Mouse (Mus musculus) small intestine, adult 2 months (tissue): ENCODE measurements around the gene Pttg1ip. TPM values are rescaled to one million over a fixed set of nuclear protein-coding genes. Genes with fewer than 3 reads are reported as not detected.

Experiments used
- H3K27ac ChIP-seq: fragments of 200-500 bp; 2 replicates; pipeline ENCODE4 v1.5.1; 2012; ENCODE audit warnings: low read depth, low read length, control low read depth, inconsistent platforms; ENCODE audit not compliant: insufficient read depth
- H3K27me3 ChIP-seq: fragments of 200-500 bp; 2 replicates; pipeline ENCODE4 v1.6.1; 2012; ENCODE audit warnings: mild to moderate bottlenecking, moderate library complexity, low read length, inconsistent platforms; ENCODE audit not compliant: control insufficient read depth, insufficient read depth
- H3K36me3 ChIP-seq: fragments of 200-500 bp; 2 replicates; pipeline ENCODE4 v1.6.1; 2012; ENCODE audit warnings: mild to moderate bottlenecking, low read length, control low read depth, inconsistent platforms; ENCODE audit not compliant: control insufficient read depth, insufficient read depth
- H3K4me1 ChIP-seq: fragments of 200-500 bp; 2 replicates; pipeline ENCODE4 v1.6.1; 2012; ENCODE audit warnings: low read length, inconsistent platforms, mixed read lengths; ENCODE audit not compliant: control insufficient read depth, insufficient read depth, insufficient read length
- H3K4me3 ChIP-seq: fragments of 200-500 bp; 2 replicates; pipeline ENCODE4 v1.5.1; 2012; ENCODE audit warnings: low read depth, mild to moderate bottlenecking, control low read depth, inconsistent platforms, low read length, moderate library complexity
- CTCF ChIP-seq: fragments of 200-500 bp; IDR thresholded peaks from 2 replicates; pipeline ENCODE4 v1.5.1; 2012; ENCODE audit warnings: low read depth, mild to moderate bottlenecking, control low read depth, inconsistent platforms, low read length, moderate library complexity, mixed read lengths; ENCODE audit not compliant: insufficient replicate concordance, insufficient read length; ENCODE audit errors: extremely low read depth
- POLR2A ChIP-seq: fragments of 200-500 bp; IDR thresholded peaks from 2 replicates; pipeline ENCODE4 v1.6.1; 2012; ENCODE audit warnings: low read depth, mild to moderate bottlenecking, control low read depth, inconsistent platforms, low read length, moderate library complexity
- WGBS: fragments of 180-500 bp; shearing (Covaris S2); methylation state at CpG from one replicate; pipeline ENCODE4 v1.1.7; 2018; 5-methylcytosine and 5-hydroxymethylcytosine counted together
- polyA plus RNA-seq: library from polyadenylated mRNA; depleted of rRNA; stranded (reverse); fragments of >200 nt; gene quantifications from 2 replicates; pipeline ENCODE4 v1.2.3, GENCODE M21; 2012

The Pttg1ip gene
- polyA plus RNA-seq, 1 experiment: 176 TPM

DNA sequence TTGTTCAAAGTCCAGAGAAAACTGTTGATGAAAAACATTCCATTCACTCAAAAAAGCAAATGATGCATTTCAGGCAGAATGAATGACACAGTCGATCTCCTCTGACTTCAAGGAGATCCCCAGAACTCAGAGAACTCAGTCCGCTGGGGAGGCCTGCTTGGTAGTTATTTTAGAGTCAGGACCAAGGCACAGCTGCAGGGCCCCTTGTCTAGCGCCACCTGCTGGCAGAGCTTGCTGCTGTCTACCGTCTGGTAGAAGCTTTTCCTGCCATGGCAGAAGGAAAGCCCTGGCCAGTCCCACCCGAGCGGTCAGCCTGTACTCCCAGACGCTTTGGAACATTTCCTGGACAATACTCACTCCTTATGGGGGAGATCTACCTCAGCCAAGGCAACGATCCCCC, 14.9 kb upstream of the Pttg1ip start:
- no peaks in the 10 kb centered on the region for H3K27me3 ChIP-seq
- H3K4me3 ChIP-seq: no peak overlapping the region
- TF ChIP-seq CTCF (peak; percentile 99), POLR2A (no peak)
- H3K27ac ChIP-seq: no peak overlapping the region
- H3K36me3 ChIP-seq: no peaks in the 10 kb centered on the region
- peaks cover 36% of the 10 kb centered on the region for H3K4me1 ChIP-seq
- 18% methylated on average over 8 of the region's 8 CpGs for WGBS

DNA sequence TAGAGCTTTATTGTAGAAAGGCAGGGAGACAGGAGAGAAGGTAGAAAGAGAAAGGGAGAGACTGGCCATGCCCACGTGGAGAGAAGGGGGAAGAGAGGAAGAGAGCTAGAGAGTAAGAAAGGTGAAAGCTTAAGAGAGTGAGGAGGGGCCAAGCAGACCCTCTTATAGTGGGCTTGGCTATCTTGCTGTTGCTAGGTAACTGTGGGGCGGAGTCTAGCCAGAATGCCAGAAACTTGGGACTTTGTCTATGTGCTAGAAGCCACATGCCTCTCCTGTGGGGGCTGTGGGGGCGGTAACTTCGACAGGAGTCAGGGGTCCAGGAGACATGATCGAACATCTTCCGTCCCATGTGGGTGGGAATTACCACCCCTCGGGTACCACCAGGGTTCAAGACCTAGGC, 12.0 kb upstream of the Pttg1ip start:
- Histone ChIP-seq H3K27me3 (no peaks in the 10 kb centered on the region), H3K36me3 (no peaks in the 10 kb centered on the region), H3K4me1 (peaks cover 49% of the 10 kb centered on the region), H3K27ac (peak overlapping the region; percentile 52), H3K4me3 (no peak overlapping the region)
- TF ChIP-seq POLR2A (no peak), CTCF (no peak)
- WGBS: 25% methylated on average over 7 of the region's 7 CpGs

DNA sequence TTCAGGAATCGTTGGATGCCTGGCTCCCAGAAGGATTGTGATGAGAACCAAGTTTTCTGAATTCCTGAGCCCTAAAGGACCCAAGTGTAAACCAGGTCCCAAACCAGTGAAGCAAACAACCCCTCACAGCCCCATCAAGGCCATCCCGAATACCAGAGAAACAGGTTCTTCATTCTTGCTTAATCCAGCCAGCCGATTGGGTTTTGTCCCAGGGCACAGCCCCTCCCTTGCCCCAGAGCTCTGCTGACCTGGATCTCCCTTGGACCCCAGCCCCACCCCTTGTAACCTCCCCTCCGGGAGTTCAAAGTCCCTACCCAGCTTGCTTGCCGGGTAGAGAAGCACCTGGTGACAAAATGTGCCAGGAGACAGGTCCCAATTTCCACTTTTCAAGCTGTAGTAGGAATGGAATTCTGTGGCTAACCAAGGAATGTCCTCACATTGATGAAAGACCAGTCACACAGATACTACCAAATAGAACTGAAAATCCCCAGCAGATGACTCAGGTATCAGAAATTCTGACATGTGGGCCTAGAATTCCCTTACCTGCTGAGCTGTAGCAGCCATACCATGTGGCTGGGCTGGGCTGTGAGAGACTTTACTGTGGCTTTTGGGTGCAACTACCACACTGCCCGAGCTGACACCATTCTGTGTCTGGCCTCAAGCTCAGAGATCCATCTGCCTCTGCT, 11.4 kb upstream of the Pttg1ip start:
- Histone ChIP-seq H3K4me1 (peaks cover 50% of the 10 kb centered on the region), H3K4me3 (no peak overlapping the region), H3K36me3 (no peaks in the 10 kb centered on the region), H3K27me3 (no peaks in the 10 kb centered on the region), H3K27ac (peak overlapping the region; percentile 70)
- no peak for TF ChIP-seq POLR2A
- TF ChIP-seq CTCF: no peak
- 17% methylated on average over 6 of the region's 6 CpGs for WGBS

DNA sequence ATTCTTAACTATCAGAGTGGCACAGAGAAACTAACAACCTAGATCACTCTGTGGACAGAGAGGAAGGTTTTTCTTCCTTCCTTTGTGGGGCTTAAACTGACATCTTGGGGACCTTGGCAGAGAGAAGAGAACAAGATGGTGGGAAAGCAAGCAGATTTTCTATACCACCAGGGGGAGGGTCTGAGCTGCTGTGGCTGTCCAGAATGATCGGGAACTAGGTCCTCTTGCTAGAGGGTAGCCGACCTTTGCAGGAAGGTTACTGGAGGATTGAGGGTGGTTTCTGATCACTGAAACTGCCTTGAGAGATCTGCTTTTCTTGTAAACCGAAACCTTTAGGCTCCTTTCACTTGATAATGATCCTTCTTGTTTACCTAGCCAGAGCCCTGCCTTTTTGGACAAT, 9.3 kb upstream of the Pttg1ip start:
- Histone ChIP-seq H3K4me1 (peaks cover 37% of the 10 kb centered on the region), H3K4me3 (no peak overlapping the region), H3K36me3 (no peaks in the 10 kb centered on the region), H3K27ac (peak overlapping the region; percentile 10; the same call in 1 of the 2 replicates), H3K27me3 (no peaks in the 10 kb centered on the region)
- WGBS: 13% methylated on average over 3 of the region's 3 CpGs
- TF ChIP-seq CTCF: peak; percentile 30; the same call in 1 of the 2 replicates
- TF ChIP-seq POLR2A: no peak

DNA sequence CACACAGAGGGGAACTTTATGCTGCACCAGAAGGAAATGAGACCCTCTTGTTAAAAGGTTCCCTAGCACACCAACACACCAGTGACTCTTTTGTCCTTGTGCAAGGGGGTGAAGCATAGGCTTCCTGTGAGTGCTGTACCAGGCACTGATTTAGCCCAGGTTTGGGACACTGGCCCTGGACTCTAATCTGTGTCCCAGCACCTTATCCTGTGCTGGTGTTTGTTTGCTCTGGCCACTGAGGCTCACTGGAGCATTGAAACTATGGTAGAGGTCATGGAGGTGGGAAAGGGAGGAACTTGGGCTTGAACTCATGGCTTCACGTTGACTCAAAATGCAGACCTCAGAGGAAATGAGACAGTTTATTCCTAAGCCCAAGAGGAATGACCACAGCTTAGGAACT, 8.4 kb upstream of the Pttg1ip start:
- TF ChIP-seq POLR2A (no peak), CTCF (no peak)
- Histone ChIP-seq H3K4me1 (peaks cover 34% of the 10 kb centered on the region), H3K27me3 (no peaks in the 10 kb centered on the region), H3K4me3 (no peak overlapping the region), H3K36me3 (no peaks in the 10 kb centered on the region), H3K27ac (no peak overlapping the region)
- WGBS: 65% methylated on average over 1 of the region's 1 CpGs

DNA sequence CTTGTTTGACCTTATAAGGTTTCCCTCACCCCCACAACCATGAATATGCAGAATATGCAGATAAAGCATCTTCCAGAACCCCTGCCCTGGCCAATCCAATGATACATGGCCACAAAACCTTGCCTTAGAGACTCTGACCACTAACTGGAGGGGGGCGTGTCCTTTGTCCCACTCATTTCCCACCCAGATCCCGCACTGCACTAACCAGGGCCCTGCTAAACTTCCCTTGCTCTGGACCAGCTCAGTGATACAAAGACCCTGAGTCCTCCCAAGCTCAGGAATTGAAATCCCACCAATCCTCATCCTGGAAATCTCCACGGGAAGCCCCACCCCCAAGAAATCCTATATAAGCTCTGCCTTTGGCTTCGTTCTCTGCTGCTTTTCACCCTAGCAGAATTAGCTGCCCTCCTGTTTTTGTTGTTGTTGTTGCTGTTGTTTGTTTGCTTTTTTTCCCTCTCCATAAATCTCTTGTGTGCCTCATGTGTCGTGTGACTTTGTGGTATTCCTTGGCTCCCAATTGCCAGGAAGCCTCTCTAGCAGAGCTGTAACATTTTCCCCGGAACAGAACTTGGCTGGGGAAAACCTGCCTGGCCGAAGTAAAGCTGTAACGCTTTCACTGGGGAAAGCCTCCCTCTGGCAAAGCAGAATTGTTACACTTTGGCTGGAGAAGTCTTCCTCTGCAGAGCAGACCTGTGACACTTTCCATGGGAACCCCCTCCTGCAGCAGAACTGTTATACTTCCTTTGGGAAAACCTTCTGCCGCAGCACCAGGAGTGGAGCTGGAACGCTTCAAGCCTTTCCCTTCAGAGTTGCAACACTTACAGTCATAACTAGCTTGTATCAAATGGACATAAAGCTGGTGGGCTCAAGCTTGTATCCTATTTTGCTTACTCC, 1.2 kb upstream of the Pttg1ip start:
- H3K27me3 ChIP-seq: no peaks in the 10 kb centered on the region
- TF ChIP-seq CTCF: no peak
- TF ChIP-seq POLR2A: no peak
- no peak overlapping the region for H3K4me3 ChIP-seq
- H3K27ac ChIP-seq: no peak overlapping the region
- WGBS: 75% methylated on average over 10 of the region's 10 CpGs
- H3K36me3 ChIP-seq: no peaks in the 10 kb centered on the region
- H3K4me1 ChIP-seq: peaks cover 15% of the 10 kb centered on the region

DNA sequence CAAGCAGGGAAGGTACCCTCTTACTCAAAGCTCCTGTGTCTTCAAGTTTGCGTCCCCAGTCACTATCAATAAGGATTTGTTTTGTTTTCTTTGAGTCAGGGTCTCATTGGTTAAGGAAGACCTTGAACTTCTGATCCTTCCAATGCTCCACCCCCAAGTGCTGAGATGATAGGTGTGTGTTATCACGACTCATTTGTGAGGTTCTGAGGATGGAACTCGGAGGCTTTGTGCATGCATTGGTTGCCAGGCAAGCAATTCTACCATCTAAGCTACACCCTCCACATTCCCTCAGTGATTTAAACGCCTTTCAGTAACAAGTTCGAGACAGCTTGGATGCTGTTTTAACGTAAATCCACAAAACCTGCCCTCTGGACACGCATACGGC, 505 bp upstream of the Pttg1ip start:
- H3K27ac ChIP-seq: peak overlapping the region; percentile 76
- no peaks in the 10 kb centered on the region for H3K27me3 ChIP-seq
- H3K4me3 ChIP-seq: peak overlapping the region; percentile 53
- H3K4me1 ChIP-seq: peaks cover 19% of the 10 kb centered on the region
- 0 out of 2 replicates have a peak, but pooled peaks cover 1% of the 10 kb centered on the region for H3K36me3 ChIP-seq
- WGBS: 2% methylated on average over 8 of the region's 8 CpGs
- TF ChIP-seq CTCF (no peak), POLR2A (no peak)
